Mouse (Mus musculus): ENCODE results near the gene Cpne4. TPM values are rescaled to one million over a fixed set of nuclear protein-coding genes. Genes with fewer than 3 reads are reported as not detected.

The Cpne4 gene
- polyA plus RNA-seq, 1 experiment from 2014 or later: 0.95 TPM

DNA sequence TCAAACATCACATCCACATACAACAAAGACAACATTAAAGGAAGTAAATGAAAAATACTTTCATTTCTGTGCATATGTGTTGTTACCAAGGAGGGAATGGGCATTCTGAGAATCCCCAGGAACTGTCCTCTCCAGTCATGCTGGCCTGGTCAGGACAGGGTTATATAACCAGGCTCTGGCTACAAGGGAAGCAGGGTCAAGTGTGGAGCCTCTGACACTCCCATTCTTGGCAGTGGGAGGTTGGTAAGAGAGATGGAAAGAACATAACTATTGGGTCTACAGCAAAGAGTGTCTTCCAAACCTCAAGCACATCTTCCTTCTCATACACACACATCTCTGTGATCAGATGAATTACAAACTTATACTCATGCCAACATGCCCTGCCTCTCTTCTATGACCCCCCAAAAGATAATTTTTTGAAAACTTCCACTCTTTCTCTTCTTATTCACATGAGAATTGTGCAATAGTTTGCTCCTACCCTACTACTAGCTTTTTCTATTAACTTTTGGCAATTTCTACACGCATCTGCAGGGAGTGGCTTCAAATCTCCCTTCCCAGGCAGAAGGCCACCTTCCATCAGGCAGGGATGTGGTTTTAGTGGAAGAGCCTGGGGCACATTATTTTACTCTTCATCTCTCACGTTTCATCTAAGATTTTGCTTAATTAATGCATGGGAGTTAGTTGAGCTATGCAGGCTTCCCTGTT is 298.3 kb downstream of the Cpne4 start:
- DNase-seq (ENCODE audit: low spot score): no peak
- 58% methylated on average over 2 of the region's 2 CpGs for WGBS
- no peak overlapping the region for H3K27ac ChIP-seq
- no peak overlapping the region for H3K4me3 ChIP-seq
- no peaks in the 10 kb centered on the region for H3K36me3 ChIP-seq
- no peaks in the 10 kb centered on the region for H3K9me3 ChIP-seq
- no peaks in the 10 kb centered on the region for H3K27me3 ChIP-seq (ENCODE audit: insufficient read depth, poor library complexity, severe bottlenecking)
- no peaks in the 10 kb centered on the region for H3K4me1 ChIP-seq

DNA sequence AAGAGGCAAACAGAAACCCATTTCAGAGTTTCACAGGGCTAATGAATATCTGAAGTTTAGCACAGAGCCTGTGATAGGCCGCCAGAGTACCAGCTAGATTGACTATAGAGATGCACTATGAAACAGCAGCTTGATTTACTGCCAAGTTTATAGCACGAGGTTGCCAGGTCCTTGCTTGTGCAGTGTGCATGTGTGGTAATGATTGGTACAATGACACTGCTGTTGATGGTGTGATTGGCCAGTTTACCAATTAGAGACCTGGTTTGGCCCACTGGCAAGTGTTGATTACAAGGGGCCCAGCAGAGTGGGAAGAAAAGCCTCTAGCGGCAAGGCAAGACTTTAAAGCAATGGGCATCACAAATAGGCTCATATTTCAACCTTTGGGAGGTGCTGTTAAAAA is 306.6 kb downstream of the Cpne4 start:
- Histone ChIP-seq H3K27ac (no peak overlapping the region), H3K27me3 (ENCODE audit: insufficient read depth, poor library complexity, severe bottlenecking) (no peaks in the 10 kb centered on the region), H3K9me3 (no peaks in the 10 kb centered on the region), H3K4me3 (no peak overlapping the region), H3K36me3 (no peaks in the 10 kb centered on the region), H3K4me1 (no peaks in the 10 kb centered on the region)
- DNase-seq (ENCODE audit: low spot score): no peak
- WGBS: 80% methylated on average over 3 of the region's 3 CpGs

DNA sequence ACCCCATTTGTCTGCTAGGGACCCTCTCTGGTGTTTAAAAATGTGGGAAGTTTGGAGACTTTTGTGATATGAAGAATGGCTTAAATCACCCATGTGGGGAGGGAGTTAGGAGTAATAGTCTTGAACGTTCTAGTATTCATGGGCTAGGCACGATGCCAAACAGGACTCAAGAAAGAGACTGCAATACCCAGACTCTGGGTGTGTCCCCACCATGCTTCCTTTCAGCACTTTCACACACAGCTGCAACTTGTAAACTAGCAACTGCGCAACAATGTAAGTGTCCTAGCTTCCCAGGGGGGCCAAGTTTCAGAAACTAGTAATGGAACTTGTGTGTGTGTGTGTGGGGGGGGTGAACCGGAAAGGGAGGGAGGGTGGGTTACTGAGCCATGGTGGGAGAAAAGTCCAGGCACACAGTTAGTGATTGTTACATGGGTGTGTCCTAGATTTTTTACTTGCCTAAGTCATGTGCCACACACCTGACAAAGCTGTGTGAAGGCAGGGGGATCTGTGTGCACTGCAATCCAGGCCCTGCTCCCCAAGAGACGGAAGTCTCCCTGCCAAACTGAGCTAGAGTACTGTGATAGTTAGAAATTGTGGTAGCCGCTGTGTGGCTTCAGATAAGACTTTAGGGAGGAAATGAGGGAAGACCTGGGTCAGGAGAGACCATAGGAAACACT is 307.3 kb downstream of the Cpne4 start:
- DNase-seq (ENCODE audit: low spot score): no peak
- H3K27me3 ChIP-seq (ENCODE audit: insufficient read depth, poor library complexity, severe bottlenecking): no peaks in the 10 kb centered on the region

DNA sequence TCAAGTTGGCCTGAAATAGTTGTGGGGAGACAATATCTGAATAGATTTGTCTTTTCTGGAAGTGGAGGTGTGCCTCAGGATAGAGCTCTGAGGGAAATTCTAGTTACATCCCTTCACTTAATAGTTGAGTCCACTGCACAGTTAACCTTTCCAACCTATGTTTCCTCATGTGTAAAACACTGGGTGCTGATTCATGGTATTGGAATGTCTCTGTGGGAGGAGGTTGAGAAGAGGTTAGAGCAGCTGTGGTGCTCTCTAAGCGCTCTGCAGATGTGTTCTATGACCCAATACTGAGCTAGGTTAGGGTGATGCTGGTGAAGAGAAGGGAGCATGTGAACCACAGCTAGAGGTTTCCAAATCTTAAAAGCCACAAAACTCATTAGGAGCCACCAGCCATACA is 318.7 kb downstream of the Cpne4 start:
- no peak overlapping the region for H3K4me3 ChIP-seq
- no peaks in the 10 kb centered on the region for H3K4me1 ChIP-seq
- no peaks in the 10 kb centered on the region for H3K27me3 ChIP-seq (ENCODE audit: insufficient read depth, poor library complexity, severe bottlenecking)
- H3K36me3 ChIP-seq: no peaks in the 10 kb centered on the region
- 81% methylated on average over 1 of the region's 1 CpGs for WGBS
- no peaks in the 10 kb centered on the region for H3K9me3 ChIP-seq
- DNase-seq (ENCODE audit: low spot score): no peak
- H3K27ac ChIP-seq: no peak overlapping the region

More for the DNA sequence above, 307.3 kb downstream of the Cpne4 start:
- Histone ChIP-seq H3K27ac (no peak overlapping the region), H3K36me3 (no peaks in the 10 kb centered on the region), H3K4me1 (no peaks in the 10 kb centered on the region), H3K9me3 (no peaks in the 10 kb centered on the region), H3K4me3 (no peak overlapping the region)
- 70% methylated on average over 6 of the region's 6 CpGs for WGBS

DNA sequence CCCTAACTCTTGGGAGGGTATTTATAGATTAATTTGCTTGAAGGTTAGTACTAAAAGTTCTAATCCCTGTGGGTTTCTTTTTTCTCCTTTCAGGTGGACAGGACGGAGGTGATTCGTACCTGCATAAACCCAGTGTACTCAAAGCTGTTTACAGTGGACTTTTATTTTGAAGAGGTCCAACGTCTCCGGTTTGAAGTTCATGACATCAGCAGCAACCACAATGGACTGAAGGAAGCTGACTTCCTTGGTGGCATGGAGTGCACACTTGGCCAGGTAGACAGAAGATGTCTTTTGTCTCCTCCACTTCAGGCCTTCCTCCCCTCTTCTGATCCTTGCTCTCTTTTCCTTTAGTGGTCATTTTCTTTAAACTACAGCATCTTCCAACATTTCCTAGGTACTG is 325.5 kb downstream of the Cpne4 start:
- DNase-seq (ENCODE audit: low spot score): no peak
- H3K4me3 ChIP-seq: no peak overlapping the region
- H3K36me3 ChIP-seq: no peaks in the 10 kb centered on the region
- H3K9me3 ChIP-seq: no peaks in the 10 kb centered on the region
- 0 out of 2 replicates have a peak, but pooled peaks cover 4% of the 10 kb centered on the region for H3K4me1 ChIP-seq
- 84% methylated on average over 4 of the region's 4 CpGs for WGBS
- no peak overlapping the region for H3K27ac ChIP-seq
- H3K27me3 ChIP-seq (ENCODE audit: insufficient read depth, poor library complexity, severe bottlenecking): no peaks in the 10 kb centered on the region

DNA sequence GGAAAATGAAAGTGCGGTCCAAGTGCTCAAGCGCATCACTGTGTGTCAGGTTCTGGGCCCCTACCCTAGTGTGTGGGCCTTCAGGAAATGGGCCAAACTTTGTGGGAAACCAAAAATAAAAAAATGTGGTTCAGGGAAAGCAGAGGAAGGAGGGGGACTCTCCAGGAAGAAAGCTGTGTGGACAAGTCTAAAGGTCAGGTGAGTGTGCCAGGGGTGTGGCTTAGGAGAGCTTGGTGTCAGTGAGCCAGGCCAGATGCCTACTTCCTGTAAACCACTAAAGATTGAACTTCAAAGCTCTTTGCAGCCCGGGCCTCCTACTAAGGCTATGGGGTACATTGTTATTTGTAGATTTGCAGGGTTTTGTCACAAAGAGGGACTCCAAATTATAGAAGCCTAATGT is 327.1 kb downstream of the Cpne4 start:
- no peak overlapping the region for H3K4me3 ChIP-seq
- 0 out of 2 replicates have a peak, but pooled peaks cover 4% of the 10 kb centered on the region for H3K4me1 ChIP-seq
- no peaks in the 10 kb centered on the region for H3K36me3 ChIP-seq
- H3K27me3 ChIP-seq (ENCODE audit: insufficient read depth, poor library complexity, severe bottlenecking): no peaks in the 10 kb centered on the region
- no peak for DNase-seq (ENCODE audit: low spot score)
- no peaks in the 10 kb centered on the region for H3K9me3 ChIP-seq
- 67% methylated on average over 3 of the region's 3 CpGs for WGBS
- H3K27ac ChIP-seq: no peak overlapping the region

DNA sequence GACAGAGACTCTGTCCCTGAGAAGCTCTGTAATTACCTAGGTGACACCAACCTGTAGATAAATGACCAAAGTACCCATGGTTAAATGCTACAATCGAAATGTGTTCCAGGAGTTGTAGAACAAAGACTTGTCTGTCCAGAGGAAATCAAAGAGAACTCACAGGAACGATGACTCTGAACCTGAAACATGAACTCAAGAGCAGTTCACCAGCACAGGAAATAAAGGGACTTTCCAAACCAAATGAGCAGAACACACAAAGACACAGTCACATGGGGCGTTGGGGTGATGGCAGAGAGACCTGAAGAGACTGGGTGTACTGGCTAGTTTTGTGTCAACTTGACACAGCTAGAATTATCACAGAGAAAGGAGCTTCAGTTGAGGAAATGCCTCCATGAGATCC is 329.9 kb downstream of the Cpne4 start:
- Histone ChIP-seq H3K27ac (no peak overlapping the region), H3K36me3 (no peaks in the 10 kb centered on the region), H3K9me3 (no peaks in the 10 kb centered on the region), H3K4me1 (0 out of 2 replicates have a peak, but pooled peaks cover 4% of the 10 kb centered on the region), H3K27me3 (ENCODE audit: insufficient read depth, poor library complexity, severe bottlenecking) (no peaks in the 10 kb centered on the region), H3K4me3 (no peak overlapping the region)
- DNase-seq (ENCODE audit: low spot score): no peak
- 62% methylated on average over 3 of the region's 3 CpGs for WGBS

DNA sequence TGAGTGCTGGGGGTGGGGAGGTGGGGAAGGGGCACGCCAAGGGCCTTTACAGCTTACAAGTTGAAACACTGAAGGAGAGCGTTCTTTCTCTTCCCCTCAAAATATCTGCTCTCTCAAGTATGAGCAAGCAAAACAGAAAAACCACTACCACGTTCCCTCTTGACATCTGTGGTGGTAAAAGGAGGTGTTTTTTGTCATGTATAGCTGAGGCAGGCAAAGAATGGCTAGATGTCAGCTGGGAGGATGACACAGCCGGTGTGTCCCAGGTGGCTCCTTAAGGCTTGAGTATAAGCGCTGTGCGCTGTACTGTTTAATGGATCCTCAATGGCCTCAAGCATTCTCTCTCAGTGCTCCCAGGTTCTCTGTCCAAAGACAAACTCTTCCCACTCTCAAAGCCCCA is 331.5 kb downstream of the Cpne4 start:
- no peak for DNase-seq (ENCODE audit: low spot score)
- no peak overlapping the region for H3K27ac ChIP-seq
- H3K9me3 ChIP-seq: no peaks in the 10 kb centered on the region
- no peaks in the 10 kb centered on the region for H3K27me3 ChIP-seq (ENCODE audit: insufficient read depth, poor library complexity, severe bottlenecking)
- H3K36me3 ChIP-seq: no peaks in the 10 kb centered on the region
- WGBS: 82% methylated on average over 6 of the region's 6 CpGs
- no peak overlapping the region for H3K4me3 ChIP-seq
- 0 out of 2 replicates have a peak, but pooled peaks cover 4% of the 10 kb centered on the region for H3K4me1 ChIP-seq

DNA sequence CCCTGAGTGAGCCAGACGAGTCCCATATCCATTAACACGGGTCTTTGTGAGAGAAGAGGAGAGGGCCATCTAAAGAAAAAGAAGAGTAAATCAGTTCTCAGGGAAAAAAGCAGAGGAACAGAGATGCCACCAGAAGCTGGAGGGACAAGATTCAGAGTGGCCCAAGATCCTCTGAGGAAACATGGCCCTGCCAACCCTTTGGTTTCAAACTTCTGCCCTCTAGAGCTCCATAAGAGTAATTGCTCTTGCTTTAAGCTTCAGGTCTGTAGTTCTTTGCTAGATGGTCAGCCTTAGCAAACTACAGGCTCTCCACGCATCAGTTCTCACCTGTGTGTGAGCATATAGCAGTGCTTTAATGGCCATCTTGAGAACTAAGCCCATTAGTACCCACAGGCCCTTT is 343.4 kb downstream of the Cpne4 start:
- Histone ChIP-seq H3K27ac (no peak overlapping the region), H3K9me3 (no peaks in the 10 kb centered on the region), H3K36me3 (no peaks in the 10 kb centered on the region), H3K4me3 (no peak overlapping the region), H3K4me1 (no peaks in the 10 kb centered on the region), H3K27me3 (ENCODE audit: insufficient read depth, poor library complexity, severe bottlenecking) (no peaks in the 10 kb centered on the region)
- WGBS: 82% methylated on average over 3 of the region's 3 CpGs
- DNase-seq (ENCODE audit: low spot score): no peak

DNA sequence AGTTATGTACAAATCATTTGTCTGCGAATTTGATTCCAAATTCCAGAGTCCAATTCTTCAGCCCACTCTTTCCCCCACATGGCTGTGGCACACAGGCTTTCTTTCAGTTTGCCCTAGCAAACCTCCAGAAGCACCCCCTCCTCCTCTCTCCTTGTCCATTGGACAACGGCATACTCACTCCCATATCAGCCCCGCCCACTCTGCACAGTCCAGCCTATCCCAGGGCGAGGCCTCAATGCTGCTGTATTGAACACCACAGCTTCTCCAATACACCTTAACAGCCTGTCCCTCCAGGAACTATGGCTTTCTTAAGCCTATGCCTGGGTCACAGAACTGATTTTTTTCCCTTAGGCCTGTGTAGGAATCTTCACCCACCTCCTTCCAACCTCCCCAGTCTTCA is 348.3 kb downstream of the Cpne4 start:
- Histone ChIP-seq H3K4me1 (no peaks in the 10 kb centered on the region), H3K27me3 (ENCODE audit: insufficient read depth, poor library complexity, severe bottlenecking) (no peaks in the 10 kb centered on the region), H3K9me3 (no peaks in the 10 kb centered on the region), H3K4me3 (no peak overlapping the region), H3K36me3 (no peaks in the 10 kb centered on the region), H3K27ac (no peak overlapping the region)
- 80% methylated on average over 4 of the region's 4 CpGs for WGBS
- DNase-seq (ENCODE audit: low spot score): no peak

DNA sequence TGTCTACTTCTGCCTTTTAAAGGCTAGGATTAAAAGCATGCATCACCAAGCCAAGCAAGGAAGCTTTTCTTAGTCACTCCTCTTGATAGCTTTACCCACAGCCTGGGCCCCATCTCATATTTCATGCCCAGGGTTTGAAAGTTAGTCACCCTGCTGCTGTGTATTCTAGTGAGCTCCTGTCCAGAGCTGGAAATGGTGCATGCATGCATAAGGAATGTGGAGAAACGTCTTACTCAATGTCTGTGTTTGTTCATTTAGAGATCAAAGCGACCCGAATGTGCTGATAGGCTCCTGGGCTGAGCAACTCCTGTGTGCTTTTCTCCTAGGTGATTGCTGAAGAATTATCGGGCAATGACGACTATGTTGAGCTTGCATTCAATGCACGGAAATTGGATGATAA is 354.0 kb downstream of the Cpne4 start:
- no peak overlapping the region for H3K4me3 ChIP-seq
- no peak overlapping the region for H3K27ac ChIP-seq
- H3K36me3 ChIP-seq: no peaks in the 10 kb centered on the region
- no peaks in the 10 kb centered on the region for H3K27me3 ChIP-seq (ENCODE audit: insufficient read depth, poor library complexity, severe bottlenecking)
- H3K9me3 ChIP-seq: no peaks in the 10 kb centered on the region
- 43% methylated on average over 6 of the region's 6 CpGs for WGBS
- H3K4me1 ChIP-seq: no peaks in the 10 kb centered on the region
- DNase-seq (ENCODE audit: low spot score): no peak

DNA sequence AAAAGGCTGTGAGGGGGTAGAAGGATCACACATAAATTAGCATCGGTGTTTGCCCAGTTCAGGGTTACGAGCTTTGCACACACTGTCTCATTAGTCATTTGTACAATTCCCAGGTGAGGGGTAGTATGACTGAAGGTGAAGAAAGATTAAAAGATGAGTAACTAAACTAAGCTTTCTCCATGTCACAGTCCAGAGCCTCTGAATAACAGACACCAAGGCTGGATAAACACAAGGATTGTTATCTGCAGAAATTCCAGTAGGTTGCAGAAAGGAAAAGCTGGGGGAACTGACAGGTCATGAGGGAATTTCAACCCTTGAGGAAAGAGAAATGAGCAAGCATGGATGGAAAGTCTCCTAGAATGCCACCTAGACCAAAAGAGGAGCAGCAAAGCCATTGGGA is 354.7 kb downstream of the Cpne4 start:
- Histone ChIP-seq H3K27ac (no peak overlapping the region), H3K36me3 (no peaks in the 10 kb centered on the region), H3K4me3 (no peak overlapping the region), H3K9me3 (no peaks in the 10 kb centered on the region), H3K4me1 (no peaks in the 10 kb centered on the region), H3K27me3 (ENCODE audit: insufficient read depth, poor library complexity, severe bottlenecking) (no peaks in the 10 kb centered on the region)
- no peak for DNase-seq (ENCODE audit: low spot score)
- 69% methylated on average over 2 of the region's 2 CpGs for WGBS

DNA sequence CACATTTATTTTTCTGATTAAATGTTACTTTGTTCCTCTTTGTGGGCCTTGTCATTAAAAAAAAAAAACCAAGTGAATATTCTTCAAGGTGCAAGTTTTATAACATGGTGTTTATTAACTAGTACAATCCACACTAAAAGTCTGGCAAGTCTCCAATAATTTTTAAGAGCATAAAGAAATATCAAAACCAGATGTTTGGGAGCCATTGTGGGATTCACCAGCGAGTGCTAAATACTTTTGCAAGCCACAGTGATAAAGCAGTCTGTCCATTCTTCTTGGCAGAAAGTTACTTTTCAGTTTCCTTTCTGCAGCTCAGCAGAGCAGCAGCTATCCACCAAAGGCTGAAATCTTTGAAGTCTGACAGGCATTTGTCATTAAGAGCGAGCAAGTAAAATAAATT is 365.6 kb downstream of the Cpne4 start:
- no peak overlapping the region for H3K4me3 ChIP-seq
- no peaks in the 10 kb centered on the region for H3K9me3 ChIP-seq
- no peak overlapping the region for H3K27ac ChIP-seq
- WGBS: 63% methylated on average over 2 of the region's 2 CpGs
- DNase-seq (ENCODE audit: low spot score): no peak
- no peaks in the 10 kb centered on the region for H3K36me3 ChIP-seq
- no peaks in the 10 kb centered on the region for H3K27me3 ChIP-seq (ENCODE audit: insufficient read depth, poor library complexity, severe bottlenecking)
- no peaks in the 10 kb centered on the region for H3K4me1 ChIP-seq
